Mouse (Mus musculus) urinary bladder, postnatal 14 days (tissue): ENCODE results near the gene Pde3a.

Source experiments
- DNase-seq: peaks from one replicate; pipeline ENCODE4 v3.0.0; 2021; ENCODE audit warnings: low spot score

Pde3a gene

DNA sequence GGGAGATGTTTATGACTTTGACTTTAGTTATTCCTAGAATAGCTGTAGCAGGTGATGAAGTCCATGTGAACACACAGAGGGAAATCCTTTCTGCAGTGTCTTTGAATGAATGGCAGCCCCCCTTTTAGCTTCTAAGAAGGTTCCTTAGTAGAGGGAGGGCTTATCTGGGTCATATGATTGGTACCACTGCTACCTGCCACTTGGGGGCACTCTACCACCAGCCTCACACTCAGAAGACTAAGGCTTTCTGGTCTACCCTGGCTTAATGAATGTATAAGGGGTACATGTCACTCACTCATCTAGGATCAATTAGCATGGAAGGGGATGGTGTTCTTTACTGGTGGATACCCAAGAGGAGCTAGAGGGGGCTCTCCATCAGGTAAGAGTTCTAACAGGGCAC lies 250.4 kb downstream of the Pde3a start:
- no peak for DNase-seq

- no peak for DNase-seq
Measured at GRCm38 (mm10) chr6:141501171-141501570, 252.1 kb downstream of the Pde3a start.

DNA sequence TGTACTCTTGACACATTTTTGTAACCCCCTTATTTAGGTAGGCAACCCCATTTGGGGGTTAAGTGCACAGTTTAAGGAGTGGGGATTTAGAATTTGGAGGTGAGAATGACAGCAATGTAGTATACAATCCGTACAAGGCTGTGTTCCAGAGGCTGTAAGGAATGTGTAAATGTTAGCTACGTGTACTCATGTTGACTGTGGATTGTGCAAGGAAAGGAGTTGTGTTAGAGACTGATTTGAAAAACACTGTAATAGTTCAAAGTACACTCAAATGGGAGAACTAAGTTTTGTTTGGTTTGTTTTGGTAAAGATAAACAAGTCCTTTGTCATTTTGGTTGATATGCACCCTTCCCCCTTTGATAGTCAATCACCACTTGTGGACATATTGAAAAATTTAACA lies 273.5 kb downstream of the Pde3a start:
- DNase-seq: no peak

DNA sequence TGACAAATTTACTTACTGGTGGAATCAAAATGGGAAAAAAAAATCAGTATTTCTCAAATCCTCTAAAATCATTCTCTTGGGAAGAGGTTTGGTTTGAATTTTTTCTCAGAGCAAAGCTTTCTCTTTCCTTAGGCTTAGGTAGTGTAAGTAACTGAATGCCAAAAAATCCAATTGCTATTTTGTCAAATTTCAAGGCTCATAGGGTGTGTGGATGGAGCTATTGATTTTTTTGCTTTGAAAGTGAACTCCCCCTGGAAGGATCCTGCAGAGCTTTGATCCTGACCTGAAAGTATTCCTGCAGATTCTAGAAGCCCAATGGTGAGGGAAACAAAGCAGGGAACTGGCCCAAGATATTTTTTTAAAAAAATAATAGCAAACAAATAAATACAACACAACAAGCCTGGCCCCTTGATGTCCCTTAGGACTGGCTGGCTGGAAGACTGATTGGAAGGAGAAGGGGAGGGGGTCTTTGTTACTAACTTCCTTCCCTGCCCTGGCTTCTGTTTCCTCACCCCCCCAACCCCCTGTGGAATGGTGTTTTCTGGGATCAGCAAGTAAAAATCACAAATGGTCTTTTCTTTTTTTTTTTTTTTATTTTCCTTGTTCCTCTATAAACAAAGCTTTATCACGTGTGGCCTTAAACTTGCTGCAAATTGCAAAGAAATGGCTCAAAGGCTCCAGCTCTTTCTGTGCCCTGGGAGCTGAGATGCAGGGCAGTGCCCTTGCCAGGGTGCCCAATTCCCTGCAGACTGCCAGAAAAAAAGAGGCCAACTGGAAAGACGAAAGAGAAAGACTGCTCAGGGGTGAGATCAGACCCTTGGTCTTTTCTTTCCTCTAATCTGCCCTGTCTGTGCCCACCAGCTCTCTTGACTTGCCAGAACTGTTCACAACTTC lies 274.9 kb downstream of the Pde3a start, which contains the start of gene Slco1c1:
Gene Slco1c1 (plus strand): TSS at position 622 of the 894 bp plus-strand sequence.
- no peak for DNase-seq

- DNase-seq: no peak
Measured at GRCm38 (mm10) chr6:141525787-141526186, 276.7 kb downstream of the Pde3a start.

DNA sequence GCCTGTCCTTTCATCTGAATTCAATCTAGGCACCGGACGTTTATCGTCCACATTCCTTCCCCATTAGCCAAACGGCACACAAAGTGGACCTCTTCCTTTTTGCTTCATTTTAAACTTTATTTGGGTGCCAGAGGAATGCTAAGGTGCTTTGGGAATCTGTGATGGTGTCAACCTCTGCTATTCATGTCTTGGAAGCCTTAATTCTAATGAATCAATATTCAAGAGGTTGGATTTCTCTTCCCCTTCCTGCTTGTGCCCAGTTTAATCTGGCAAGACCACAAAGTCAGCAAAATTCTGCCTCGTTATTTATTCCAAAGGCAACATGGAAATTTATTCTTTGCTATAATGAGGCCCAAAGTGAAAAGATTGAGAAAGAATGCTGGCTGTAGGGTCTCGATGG lies 281.8 kb downstream of the Pde3a start:
- DNase-seq: no peak

- no peak for DNase-seq
Measured at GRCm38 (mm10) chr6:141537298-141537697, 288.2 kb downstream of the Pde3a start.

GRCm38 (mm10) chr6:141541136-141541535 lies 292.1 kb downstream of the Pde3a start:
- no peak for DNase-seq

DNA sequence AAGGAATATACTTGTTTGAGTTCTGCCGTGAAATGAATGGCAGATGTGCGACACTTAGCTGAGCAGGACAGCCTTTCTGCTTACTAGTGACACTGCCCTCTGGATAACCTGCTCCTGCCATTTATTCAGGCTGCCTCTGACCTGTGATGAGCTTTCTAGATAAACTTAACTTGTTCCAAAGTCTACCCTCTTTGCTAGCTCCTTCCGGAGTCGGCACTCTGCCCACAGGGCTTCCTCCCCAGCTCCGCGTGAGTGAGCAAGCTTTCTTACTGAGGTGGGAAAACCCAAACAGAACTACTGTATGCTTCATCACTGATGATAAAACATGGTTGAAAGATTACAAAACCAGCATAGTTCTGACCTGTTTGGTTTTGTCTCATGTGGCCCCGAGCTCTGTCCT lies 294.3 kb downstream of the Pde3a start:
- DNase-seq: no peak
